Mouse (Mus musculus) retina, postnatal 7 days (tissue): ENCODE data around the gene Frmd4b.

Source experiments
- DNase-seq: peaks from one replicate; pipeline ENCODE4 v3.0.0-alpha.2; 2012; ENCODE audit warnings: low read depth, low spot score

Frmd4b gene

DNA sequence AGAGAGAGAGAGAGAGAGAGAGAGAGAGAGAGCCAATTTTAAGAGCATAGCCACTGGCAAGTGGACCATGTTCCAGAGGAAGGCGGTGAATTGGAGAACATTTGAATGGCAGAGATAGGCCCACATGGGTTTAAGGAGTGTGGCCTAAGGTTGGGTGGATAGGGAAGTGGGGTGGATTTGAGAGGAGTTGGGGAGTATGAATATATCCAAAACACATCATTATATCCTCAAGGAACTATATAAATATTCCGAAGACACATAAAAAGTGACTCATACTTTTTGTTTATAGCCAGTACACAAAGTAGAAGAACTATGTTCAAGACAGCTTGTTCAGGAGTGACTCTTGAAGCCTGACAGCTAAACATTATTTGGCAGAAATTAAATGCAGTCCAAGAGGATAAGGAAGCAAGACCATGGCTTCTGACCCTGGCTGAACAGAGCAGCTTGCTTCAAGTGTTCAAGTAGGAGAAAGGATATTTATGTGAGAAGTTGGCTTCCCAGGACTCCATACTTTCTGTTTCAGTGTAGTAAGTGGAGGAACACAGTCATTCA, 36.8 kb downstream of the Frmd4b start:
- DNase-seq: no peak

GRCm38 (mm10) chr6:97579704-97580103, 37.6 kb downstream of the Frmd4b start:
- no peak for DNase-seq

DNA sequence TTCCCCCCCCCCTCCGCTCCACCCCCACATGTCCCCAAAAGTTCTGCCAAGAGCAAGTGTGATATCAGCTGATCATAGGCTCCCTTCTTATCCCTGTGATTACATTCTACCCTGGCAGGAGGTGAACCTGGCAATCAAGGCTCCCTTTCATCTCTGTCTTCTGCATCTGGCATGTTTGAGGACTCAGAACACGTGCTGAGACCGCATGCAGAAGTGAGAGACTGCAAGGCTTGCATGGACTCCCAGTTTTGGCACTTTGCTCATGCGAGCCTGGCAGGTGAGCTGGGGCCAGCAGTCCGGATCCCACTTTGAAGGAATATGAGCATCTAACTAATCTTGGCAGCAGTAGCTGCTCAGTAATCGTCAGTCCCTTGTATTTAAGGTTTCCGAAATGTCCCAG, 39.1 kb downstream of the Frmd4b start:
- DNase-seq: no peak

- DNase-seq: no peak
Measured at GRCm38 (mm10) chr6:97577349-97577748, 40.0 kb downstream of the Frmd4b start.

DNA sequence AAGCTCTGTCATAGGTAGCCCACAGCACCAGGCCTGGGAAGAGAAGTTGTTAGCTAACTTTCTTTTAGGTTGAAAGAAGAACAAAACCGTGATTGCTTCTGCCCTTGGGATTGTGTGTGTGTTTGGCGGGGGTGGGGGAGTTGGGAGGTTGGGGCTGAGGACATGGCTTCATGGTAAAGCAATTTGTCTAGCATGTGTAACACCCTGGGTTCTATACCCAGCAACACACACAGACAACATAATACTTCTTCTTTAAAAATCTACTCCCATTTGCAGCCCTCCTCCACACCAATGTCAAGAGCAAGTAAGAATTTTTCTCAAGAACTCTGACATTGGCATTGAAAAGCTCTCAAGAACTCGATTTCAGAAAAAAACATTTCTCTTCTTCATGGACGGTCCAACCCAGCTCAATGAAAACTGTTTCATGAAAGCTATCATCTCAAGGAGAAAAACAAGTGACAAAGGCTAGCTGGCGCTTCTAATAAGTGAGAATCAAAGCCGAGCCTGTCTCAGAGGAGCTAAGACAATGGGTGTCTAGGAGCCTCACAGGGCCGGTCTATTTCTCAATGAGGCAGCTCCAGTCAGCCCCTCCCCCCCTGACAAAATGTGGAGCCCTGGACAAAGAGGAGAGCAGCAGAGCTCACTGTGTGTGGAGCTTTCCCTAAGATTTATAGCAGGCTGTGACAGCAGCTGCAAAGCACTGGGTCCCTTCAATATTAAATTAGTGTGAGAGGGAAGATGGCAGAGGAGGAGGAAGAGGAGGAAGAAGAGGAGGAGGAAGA, 40.6 kb downstream of the Frmd4b start:
- DNase-seq: no peak

- no peak for DNase-seq
Measured at GRCm38 (mm10) chr6:97576096-97576495, 41.2 kb downstream of the Frmd4b start.

DNA sequence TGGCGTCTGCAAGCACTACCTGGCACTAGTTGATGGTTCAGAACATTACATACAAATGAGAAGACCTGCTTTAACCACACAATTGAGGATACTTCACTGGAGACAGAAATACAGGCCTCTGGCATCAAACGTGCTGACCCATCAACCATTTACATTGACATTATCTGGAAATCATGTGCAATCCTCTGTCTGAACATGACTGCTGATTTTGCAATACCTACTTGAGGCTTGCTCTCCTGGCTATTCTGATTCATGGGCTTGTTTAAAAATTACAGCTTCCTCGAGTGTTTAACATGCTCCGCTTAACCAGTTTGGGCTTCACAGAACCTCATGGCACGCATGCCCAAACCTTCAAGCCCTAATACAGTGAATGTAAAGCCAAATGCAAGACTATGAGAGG, 42.4 kb downstream of the Frmd4b start:
- DNase-seq: no peak

DNA sequence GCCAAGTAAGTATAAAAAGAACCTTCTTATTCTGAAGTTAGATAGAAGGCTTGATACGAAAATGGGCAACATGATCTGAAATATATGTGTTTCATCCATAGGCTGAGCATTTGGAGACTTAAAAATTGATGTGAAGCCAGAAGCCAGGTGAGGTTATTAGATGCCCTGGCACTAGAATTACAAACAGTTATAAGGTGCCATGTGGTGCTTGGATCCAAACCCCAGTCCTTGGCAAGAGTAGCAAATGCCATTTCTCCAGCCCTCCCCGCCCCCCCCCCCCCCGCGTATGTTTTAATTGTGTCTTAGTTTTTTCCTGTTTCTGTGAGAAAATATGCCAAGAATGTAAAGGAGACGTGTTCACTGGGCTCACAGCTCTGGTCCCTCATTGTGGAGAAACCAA, 45.1 kb downstream of the Frmd4b start:
- DNase-seq: no peak

DNA sequence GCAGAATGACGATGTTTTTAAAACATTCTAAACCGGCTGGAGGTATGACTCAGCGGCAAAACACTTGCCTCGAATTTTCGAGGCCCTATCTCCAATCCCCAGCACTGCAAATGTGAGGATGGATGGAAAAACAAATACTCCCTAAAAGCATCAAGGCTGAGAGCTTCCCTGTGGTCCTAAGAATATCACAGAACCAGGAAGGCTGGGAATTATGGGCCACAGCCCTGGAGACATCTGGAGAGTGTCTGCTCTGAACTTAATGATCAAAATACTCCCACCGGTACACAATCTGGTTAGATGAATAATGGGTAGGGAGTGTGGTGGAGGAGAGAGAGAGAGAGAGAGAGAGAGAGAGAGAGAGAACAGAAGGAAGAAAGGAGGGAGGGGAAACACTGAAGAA, 48.8 kb downstream of the Frmd4b start:
- DNase-seq: no peak

DNA sequence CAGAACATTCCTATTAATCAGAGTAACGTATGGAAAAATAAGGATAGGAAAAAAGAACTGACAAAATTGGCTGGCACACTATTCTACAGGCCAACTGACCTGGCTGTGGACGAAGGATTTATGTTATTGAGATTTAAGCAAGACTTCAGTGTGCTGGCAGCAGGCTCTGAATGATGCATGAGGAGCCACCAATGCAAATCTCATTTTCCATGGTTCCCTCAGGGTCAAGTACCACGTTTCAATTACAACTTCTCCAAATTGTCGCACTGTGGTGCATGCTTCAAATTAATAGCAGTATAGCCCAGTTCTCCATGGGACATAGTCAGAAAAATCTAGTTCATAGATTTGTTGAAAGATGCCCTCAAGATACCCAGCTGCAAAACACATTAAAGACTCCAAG, 50.6 kb downstream of the Frmd4b start:
- no peak for DNase-seq

DNA sequence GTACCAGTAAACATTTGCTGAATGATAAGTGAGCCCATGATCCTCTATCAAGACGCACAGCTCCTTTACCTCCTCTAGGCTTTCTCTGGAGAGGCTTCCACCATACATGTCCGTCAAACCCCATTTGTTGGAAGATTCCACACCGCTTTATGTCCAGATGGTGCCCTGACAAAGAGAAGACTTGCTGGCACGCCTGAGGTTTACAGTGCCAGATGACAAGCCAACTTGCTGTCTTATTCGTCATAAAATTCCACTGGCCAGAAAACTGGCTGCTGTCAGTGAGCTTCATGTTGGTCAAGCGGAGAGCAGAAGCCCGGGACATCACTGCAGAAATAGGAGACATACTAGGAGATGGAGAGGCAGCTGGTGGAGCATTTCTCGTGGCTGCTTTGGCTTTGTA, 60.2 kb downstream of the Frmd4b start:
- DNase-seq: no peak

GRCm38 (mm10) chr6:97555637-97556036, 61.7 kb downstream of the Frmd4b start:
- no peak for DNase-seq

DNA sequence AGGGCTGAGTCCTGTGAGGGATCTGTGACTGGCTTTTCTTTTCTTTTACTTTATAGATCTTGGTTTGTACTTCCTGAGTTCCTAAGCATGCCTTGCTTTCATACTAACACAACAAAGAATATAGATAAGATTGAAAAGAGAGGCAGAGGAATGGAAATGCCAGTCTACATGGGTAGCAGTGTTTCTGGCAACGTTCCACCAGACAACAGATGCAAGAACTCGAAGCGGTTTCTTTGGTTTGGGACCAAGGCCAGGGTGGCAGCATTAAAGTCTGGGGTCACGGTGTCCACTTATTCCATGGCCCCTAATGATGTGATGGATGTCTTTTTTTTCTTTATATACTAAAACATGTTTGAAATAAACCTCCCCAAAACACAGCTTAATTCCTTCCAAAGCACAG, 63.9 kb downstream of the Frmd4b start:
- DNase-seq: no peak

DNA sequence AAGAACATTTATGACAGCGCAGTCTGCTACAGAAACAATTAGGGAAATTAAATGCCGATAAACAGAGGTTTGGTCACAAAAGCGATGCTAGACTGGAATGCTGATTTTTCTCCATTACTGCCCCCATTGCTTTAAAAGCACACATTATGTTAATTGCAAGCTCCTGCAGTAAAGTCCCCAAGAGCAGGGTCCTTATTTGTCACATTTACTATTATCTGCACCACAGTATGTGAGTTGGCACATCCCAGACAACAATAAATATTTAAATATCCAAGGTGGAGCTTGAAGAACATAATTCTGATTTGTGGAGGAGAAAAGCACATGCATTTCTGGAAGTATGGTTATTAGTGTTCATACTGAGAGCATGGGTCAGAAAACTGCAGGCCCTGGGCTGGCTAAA, 64.8 kb downstream of the Frmd4b start:
- no peak for DNase-seq

DNA sequence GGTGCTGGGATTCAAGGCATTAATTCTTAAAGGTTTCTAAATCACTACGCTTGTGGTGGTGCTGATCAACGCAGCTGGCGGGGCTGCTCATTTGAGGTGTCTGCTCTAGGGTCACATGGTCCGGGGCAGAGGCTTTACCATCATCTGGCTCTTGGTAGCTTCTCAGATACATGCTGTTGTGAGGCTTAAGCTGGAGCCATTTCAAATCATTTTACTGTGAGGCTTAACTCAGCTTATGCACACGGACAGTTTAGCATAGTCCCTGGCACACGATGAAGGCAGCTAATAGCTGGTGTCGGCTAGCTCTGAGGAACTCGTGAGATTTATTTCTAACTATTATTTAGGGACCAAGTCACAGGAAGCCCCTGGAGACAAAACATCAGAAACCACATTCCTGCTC, 65.5 kb downstream of the Frmd4b start:
- DNase-seq: peak; percentile 24

DNA sequence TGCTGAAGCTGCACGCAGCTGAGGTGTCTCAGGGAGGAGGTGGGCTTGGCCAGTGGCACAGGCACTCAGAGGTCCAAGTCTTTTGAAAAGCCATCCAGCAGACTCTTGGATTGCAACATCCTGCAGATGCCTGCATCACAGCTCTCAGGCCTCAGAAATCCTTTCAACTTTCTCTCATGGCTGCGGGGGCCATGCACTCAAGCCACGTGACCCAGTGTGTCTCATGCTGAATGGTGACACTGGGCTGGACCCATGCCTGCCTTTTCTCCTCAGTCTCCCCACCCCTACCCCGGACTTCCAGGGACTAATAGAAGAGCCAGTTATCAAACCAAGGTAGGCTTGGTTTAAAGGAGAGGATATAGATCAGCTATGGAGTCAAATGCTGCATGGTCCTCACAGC, 66.2 kb downstream of the Frmd4b start:
- no peak for DNase-seq

- DNase-seq: no peak
Measured at GRCm38 (mm10) chr6:97540458-97540857, 76.9 kb downstream of the Frmd4b start.

- DNase-seq: peak; percentile 32
Measured at GRCm38 (mm10) chr6:97535763-97536445, 81.4 kb downstream of the Frmd4b start.

GRCm38 (mm10) chr6:97531043-97531442, 86.3 kb downstream of the Frmd4b start:
- no peak for DNase-seq

- DNase-seq: no peak
Measured at GRCm38 (mm10) chr6:97528961-97529680, 88.2 kb downstream of the Frmd4b start.

DNA sequence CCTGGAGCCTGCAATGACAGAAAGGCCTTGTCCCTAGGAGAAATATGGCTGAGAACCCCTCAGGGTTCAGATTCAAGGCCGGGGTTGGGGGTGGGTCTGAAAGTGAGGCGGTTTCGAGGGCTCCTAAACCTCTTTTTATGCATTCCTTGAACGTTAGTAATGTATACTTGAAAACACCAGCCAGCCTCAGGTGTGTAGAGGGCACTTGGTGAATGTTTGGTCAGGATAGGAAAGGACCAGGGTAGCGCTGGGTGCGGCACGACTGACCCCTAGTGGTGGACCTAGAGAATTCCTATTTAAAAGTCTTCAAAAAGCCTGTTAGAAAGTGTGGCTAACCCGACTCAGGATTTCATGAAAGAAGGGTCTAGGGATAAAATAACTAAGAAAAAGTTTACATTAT, 91.2 kb downstream of the Frmd4b start:
- DNase-seq: peak; percentile 35

GRCm38 (mm10) chr6:97523118-97523517, 94.2 kb downstream of the Frmd4b start:
- peak; percentile 81 for DNase-seq
